Mouse (Mus musculus) ES-Bruce4 (cell line): ENCODE results near the gene Hbp1.

Source experiments
- CTCF ChIP-seq: IDR thresholded peaks from one replicate; pipeline ENCODE4 v1.8.1; 2011; ENCODE audit warnings: low read depth, low read length
- EP300 ChIP-seq: IDR thresholded peaks from 2 replicates; pipeline ENCODE4 v1.6.1; 2011; ENCODE audit warnings: low read depth, low read length; ENCODE audit not compliant: insufficient read depth
- POLR2A ChIP-seq: IDR thresholded peaks from one replicate; pipeline ENCODE4 v1.8.1; 2011; ENCODE audit warnings: low read length; ENCODE audit not compliant: insufficient read depth

DNA sequence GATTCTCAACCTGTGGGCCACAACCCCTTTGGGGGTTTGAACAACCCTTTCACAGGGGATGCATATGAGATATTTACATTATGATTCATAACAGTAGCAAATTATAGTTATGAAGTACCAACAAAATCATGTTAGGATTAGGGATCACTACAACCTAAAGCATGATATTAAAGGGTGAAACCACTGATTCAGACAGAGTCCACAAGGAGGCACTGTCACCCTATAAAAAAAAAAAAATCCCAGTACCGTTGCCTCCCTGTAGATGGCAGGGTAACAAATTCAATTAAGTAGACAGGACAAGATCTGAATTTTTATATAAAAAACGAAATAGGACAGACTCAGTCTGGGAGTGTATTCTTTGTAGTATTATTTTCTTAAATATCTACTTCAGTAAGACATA lies 17.2 kb upstream of the Hbp1 start:
- TF ChIP-seq CTCF (no peak), POLR2A (no peak), EP300 (no peak)
